Mouse (Mus musculus): ENCODE measurements around the gene Ogdh.

Gene Ogdh

GRCm38 (mm10) chr11:6294632-6295031, 3.2 kb downstream of the Ogdh start:
- no peak for DNase-seq (ENCODE audit: low spot score)

DNA sequence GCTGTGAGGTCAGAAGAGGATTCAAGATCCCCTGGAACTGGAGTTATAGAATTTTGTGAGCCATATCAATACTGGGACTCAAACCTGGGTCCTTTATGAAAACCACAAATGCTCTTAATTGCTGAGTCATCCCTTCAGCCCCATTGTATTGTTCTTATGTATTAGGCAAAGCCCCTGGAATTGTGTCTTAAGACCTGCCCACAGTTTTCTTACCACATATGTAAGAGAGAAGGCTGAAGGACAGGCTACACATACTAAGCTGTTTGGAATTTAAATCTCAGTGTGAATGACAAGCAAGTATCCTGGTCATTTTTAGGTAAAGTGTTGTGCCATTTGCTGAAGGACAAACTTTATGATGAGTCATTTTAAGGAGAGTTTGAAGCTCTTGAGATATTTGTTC, 4.6 kb downstream of the Ogdh start:
- no peak for DNase-seq (ENCODE audit: low spot score)

- DNase-seq (ENCODE audit: low spot score) = no peak
Observed at GRCm38 (mm10) chr11:6299435-6299834, 8.0 kb downstream of the Ogdh start.

DNA sequence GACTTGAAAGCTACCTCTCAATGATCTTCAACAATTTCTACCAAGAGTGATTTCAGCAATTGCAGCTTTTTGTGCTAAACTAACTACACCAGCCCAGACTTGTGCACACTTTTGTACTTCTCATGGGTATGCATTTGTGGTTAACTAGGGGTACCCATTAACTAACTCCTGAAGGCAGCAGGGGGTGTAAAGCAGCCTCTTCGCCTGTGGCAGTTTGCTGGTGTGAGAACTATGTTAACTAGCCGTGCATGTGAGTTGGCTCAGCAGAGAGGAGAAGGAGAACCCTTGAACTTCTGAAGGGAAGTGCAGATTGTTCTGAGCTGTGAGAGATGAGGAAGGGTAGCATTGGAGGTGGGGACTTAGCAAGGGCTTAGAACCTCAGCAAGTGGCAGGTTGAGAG, 11.4 kb downstream of the Ogdh start:
- no peak for DNase-seq (ENCODE audit: low spot score)

DNA sequence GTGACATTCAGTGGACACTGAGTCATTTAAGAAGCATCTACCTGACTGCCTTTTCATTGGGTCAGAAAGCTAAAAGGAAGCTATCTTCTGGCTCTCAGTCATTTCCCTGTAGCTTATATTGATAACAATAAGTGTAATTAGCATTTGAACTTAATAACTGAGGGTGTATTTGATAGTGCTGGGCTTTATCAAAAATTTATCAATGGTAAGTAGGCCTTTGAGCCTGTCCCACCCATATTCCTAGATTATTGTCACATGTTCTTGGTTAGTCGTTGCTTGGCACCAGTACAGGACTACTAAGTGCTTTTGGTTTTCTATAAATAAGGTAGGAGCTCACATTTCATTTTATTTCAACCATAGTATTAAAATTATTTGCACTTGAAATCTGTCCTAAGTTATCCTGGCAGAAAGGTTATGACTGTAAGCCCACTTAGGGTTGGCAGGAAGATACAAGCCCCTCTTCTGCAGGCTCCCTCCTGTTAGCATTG, 14.6 kb downstream of the Ogdh start:
- DNase-seq (ENCODE audit: low spot score) = no peak

GRCm38 (mm10) chr11:6308181-6308580, 16.7 kb downstream of the Ogdh start:
- DNase-seq (ENCODE audit: low spot score) = no peak

- no peak for DNase-seq (ENCODE audit: low spot score)
Observed at GRCm38 (mm10) chr11:6313874-6314406, 22.5 kb downstream of the Ogdh start.

- no peak for DNase-seq (ENCODE audit: low spot score)
Observed at GRCm38 (mm10) chr11:6316821-6317220, 25.4 kb downstream of the Ogdh start.

DNA sequence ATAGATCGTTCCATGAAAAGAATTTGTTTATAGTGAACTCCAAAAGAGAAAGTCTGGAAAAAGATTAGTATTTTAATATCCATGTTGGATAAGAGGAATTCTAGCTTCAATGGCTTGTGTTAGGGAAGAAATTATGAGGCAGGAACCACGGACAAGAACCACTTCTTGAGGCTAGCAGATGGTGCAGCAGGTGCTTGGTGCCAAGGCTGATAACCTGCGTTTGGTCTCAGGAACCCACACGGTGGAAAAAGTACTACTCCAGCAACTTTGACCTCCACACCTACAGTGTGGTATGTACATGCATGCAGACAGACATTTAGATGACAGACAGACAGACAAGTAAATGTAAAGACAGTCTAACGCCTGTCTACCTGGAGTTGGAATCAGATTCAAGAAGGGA, 27.1 kb downstream of the Ogdh start:
- DNase-seq (ENCODE audit: low spot score) = no peak

DNA sequence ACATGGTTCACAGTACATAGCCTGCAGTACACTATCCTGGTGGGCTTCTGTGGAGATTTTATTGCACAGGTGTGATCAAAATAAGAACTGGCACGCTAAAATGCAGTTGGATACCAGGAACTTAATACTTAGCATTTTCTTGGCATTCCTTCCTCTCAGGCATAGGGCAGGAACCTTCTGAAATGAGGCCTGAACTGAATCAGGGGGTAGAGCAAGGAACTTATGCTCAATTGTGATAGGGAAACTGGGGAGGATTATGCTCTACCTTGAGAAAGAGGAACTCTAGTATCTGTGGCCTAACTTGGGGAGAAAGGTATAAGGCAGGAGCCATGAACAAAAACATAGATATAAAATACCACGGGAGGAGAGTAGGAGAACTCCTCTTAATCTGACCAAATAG, 27.9 kb downstream of the Ogdh start:
- DNase-seq (ENCODE audit: low spot score) = no peak

GRCm38 (mm10) chr11:6322086-6322485, 30.7 kb downstream of the Ogdh start:
- DNase-seq (ENCODE audit: low spot score) = no peak

DNA sequence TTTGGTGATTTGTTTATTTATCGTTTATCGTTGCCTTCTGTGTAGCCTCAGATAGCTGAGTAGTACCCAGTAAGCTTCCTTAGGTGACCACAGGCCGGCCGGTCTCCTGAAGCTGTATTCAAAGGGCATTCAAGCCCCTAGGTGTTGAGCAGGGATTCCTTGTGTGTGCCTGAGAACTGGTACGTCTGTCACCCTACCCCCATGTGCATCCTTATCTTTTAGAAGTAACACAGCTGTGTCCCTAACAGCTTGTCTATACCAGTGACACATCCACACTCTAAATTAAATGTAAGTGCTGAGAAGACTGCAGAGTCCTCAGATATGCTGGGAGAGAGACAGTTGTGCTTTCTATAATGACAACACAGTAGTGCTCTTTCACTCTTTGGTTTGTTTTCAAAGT, 31.9 kb downstream of the Ogdh start:
- DNase-seq (ENCODE audit: low spot score) = no peak

- no peak for DNase-seq (ENCODE audit: low spot score)
Observed at GRCm38 (mm10) chr11:6331256-6331655, 39.8 kb downstream of the Ogdh start.

GRCm38 (mm10) chr11:6332606-6333005, 41.2 kb downstream of the Ogdh start:
- no peak for DNase-seq (ENCODE audit: low spot score)

DNA sequence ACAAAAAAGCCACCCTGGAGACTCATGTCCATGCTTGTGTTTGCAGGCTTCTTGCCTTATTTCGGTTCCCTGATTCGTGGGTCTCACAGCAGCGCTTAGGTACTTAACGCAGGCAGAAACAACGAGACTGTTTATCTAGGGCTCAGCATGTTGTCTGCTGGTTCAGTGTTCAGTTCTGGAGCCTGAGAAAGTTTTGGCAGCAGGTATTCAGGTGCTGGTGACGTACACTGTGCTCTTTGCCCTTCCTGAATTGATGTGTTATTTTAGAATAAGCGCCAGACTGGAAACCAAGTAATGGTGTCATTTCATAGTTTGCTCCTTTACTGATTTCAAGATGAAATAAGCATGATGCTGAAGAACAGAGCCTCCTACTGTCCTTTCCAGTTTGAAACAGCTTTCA, 42.0 kb downstream of the Ogdh start:
- no peak for DNase-seq (ENCODE audit: low spot score)

DNA sequence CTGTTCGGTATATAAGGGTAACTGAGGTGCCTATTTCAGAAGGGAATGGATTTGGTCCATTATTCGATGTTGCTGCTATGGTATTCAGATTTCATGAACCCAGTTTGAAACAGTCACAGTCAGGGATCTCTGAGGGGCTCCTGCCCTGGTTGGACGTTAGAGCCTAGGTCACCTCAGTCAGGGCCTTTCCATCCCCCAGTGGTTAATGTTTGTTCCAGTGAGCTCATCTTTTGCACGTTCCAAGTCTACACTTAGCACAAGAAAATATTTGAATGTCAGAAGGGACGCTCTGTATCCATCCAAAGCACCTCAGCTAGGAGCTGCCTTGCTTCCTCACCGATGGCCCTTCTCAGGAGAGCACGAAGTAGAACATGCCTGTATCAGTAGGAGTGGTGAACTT, 43.9 kb downstream of the Ogdh start:
- no peak for DNase-seq (ENCODE audit: low spot score)

DNA sequence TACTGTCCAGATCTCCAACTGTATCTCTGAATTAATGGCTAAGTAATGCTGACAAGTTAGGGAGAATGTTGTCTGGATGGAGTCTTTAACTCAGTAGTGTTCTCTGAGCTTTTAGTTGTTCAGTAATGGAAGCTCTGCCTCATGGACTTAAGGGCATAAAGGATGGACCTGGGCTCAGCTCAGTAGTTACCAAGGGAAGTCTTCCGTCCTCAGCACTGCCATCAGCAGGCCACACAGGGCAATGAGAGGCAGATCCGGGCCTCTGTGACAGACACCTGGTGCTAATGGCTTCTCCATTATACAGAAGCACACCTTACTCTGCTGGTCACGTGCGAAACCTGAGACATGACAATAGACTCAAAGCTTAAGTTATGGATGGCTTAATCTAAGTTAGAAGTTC, 45.3 kb downstream of the Ogdh start:
- DNase-seq (ENCODE audit: low spot score) = no peak

- no peak for DNase-seq (ENCODE audit: low spot score)
Observed at GRCm38 (mm10) chr11:6345956-6346355, 54.5 kb downstream of the Ogdh start.

GRCm38 (mm10) chr11:6346966-6347365, 55.5 kb downstream of the Ogdh start:
- no peak for DNase-seq (ENCODE audit: low spot score)

GRCm38 (mm10) chr11:6348681-6349200, 57.3 kb downstream of the Ogdh start:
- no peak for DNase-seq (ENCODE audit: low spot score)

DNA sequence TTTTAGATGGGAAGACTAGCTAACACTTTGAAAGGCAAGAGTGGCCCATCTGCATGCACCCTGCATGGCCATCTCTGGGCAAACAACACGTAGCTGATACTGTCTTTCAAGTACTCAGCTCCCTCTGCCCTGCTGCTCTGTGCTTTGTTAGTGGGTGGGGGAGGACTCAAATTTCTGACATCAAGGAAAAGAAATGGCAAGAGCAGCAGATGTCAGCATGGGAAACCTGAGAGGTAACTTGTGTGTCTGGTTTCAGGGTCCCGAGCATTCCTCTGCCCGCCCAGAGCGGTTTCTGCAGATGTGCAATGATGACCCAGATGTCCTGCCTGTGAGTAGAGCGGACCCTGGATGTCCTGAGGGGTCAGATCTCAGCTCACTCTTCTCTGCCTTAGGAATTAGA, 58.2 kb downstream of the Ogdh start:
- no peak for DNase-seq (ENCODE audit: low spot score)

GRCm38 (mm10) chr11:6355106-6355505, 63.7 kb downstream of the Ogdh start:
- DNase-seq (ENCODE audit: low spot score) = no peak

- DNase-seq (ENCODE audit: low spot score) = no peak
Observed at GRCm38 (mm10) chr11:6364581-6365275, 73.3 kb downstream of the Ogdh start.

DNA sequence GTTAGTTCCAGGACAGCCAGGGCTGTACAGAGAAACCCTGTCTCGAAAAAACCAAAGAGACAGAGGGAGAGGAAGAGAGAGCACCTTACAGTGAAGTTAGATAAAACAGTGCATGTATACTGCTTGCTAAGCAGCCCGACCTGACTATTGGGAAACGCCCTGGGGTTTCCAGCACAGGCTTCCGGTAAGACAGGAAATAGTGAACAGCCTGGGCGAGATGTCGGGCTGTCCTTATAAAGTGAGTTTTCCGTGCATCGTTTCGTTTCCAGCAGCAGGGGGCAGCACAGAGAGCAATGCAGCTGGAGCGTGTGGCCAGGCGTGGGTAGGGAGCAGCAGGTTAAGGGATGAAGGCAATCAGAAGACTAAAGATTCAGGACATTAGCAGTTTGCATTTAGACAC, 74.5 kb downstream of the Ogdh start:
- peak; percentile 85 for DNase-seq (ENCODE audit: low spot score)

Data from embryo, embryonic 10 days (tissue).